Mouse (Mus musculus) monocyte, adult 5-6 weeks (primary cell): Measurements from ENCODE around the gene Catip. TPM values are rescaled to one million over a fixed set of nuclear protein-coding genes. Genes with fewer than 3 reads are reported as not detected.
A peak's percentile ranks its signal among the peaks of the same experiment; 100 is the strongest.
"Not testable (repeated sequence)": the region's sequence is repeated elsewhere in the genome, so short reads cannot be mapped to it uniquely, and the experiment has no call there.

Source experiments
- ATAC-seq: fragments of 153-309, 156-312 bp; replicated peaks from 2 replicates; pipeline ENCODE4 v1.8.0; 2017; ENCODE audit warnings: mild to moderate bottlenecking; ENCODE audit not compliant: low TSS enrichment, insufficient number of reproducible peaks, severe bottlenecking, poor library complexity, low FRiP score
- total RNA-seq: library from RNA; stranded (forward); fragments of 200-1000, 200-491, 200-594 nt; gene quantifications from 3 replicates; pipeline ENCODE4 v1.2.3, GENCODE M21; 2017

The Catip gene
- total RNA-seq, 1 experiment from 2014 or later: 3.3 TPM

GRCm38 (mm10) chr1:74340992-74341391 is 20.9 kb upstream of the Catip start:
- ATAC-seq: not testable (repeated sequence)

- no peak for ATAC-seq
Measured at GRCm38 (mm10) chr1:74341898-74342297, 20.0 kb upstream of the Catip start.

GRCm38 (mm10) chr1:74342308-74342707 is 19.6 kb upstream of the Catip start:
- no peak for ATAC-seq

- no peak for ATAC-seq
Measured at GRCm38 (mm10) chr1:74343161-74343560, 18.7 kb upstream of the Catip start.

- no peak for ATAC-seq
Measured at GRCm38 (mm10) chr1:74344163-74344916, 17.6 kb upstream of the Catip start.

GRCm38 (mm10) chr1:74351185-74351769 is 10.6 kb upstream of the Catip start:
- no peak for ATAC-seq

GRCm38 (mm10) chr1:74352532-74353096 is 9.3 kb upstream of the Catip start:
- no peak for ATAC-seq

GRCm38 (mm10) chr1:74353453-74354229 is 8.3 kb upstream of the Catip start:
- ATAC-seq: no peak

- no peak for ATAC-seq
Measured at GRCm38 (mm10) chr1:74357531-74357930, 4.4 kb upstream of the Catip start.

- ATAC-seq: no peak
Measured at GRCm38 (mm10) chr1:74359952-74360517, 1.9 kb upstream of the Catip start.

GRCm38 (mm10) chr1:74362325-74363229 is 669 bp downstream of the Catip start:
- ATAC-seq: no peak

- ATAC-seq: no peak
Measured at GRCm38 (mm10) chr1:74363437-74363836, 1.5 kb downstream of the Catip start.

- ATAC-seq: no peak
Measured at GRCm38 (mm10) chr1:74364270-74364669, 2.4 kb downstream of the Catip start.

GRCm38 (mm10) chr1:74367886-74368645 is 6.2 kb downstream of the Catip start:
- peak; percentile 69 for ATAC-seq

GRCm38 (mm10) chr1:74370040-74370439 is 8.1 kb downstream of the Catip start:
- ATAC-seq: no peak

- ATAC-seq: peak; percentile 37
Measured at GRCm38 (mm10) chr1:74373372-74373771, 11.5 kb downstream of the Catip start.

- ATAC-seq: peak; percentile 88
Measured at GRCm38 (mm10) chr1:74374980-74375379, 13.1 kb downstream of the Catip start, which contains the start of gene Slc11a1. Gene Slc11a1 (plus strand): TSS chr1:74375195.
